Comparison of ENCODE assay signal across 9 mouse cellular contexts in the genomic region with DNA sequence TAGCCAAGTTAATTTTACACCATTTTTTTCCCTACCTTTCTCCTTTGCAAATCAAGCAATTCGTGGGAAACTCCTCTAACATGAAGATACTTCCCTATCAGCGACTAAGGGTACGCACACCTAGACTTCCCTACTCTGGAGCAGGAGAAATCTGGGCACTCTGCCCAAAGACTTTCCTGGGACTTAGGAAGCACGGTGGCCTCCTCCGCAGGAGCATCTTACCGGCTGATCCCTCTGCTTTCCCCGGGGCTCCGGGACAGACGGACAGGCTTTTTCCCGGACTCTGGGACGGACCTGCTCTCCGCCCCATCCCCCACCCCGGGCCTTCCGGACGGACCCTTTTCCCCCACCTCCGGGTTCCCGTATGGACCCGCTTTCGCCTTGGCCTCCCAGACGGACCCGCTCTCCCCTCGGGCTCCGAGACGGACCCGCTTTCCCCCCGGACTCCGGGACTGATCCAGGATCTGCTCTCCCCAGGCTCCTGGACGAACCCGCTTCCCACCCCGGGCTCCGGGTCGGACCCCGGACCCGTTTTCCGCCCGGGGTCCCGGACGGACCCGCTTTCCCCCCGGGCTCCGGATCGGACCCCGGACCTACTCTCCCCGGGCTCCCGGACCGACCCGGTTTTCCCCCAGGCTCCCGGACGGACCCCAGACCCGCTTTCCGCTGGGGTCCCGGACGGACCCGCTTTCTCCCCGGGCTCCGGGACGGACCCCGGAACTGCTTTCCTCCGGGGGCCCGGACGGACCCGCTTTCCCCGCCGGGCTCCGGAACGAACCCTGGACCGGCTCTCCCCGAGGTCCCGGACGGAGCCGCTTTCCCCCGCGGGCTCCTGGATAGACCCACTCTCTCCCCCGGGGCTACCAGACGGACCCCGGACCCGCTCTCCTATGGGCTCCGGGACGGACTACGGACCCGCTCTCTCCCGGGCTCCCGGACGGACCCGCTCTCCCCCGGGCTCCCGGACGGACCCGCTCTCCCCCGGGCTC. TPM values are rescaled to one million over a fixed set of nuclear protein-coding genes. Genes with fewer than 3 reads are reported as not detected.
DNase-seq lines count a peak whose midpoint lies in the region; ATAC-seq and TF ChIP-seq lines count a peak whose summit lies in the region.
"Had no signal": no experiment of that assay in that cellular context is flagged by ENCODE, and none has a peak within 500 bp of the region (broad histone marks: within the 10 kb centered on the region; RNA-seq: fewer than 3 reads in every experiment).

No protein-coding gene starts in this region.

- no peak overlapping the region for H3K9ac ChIP-seq in hindbrain, embryonic 12.5 days
- no peak overlapping the region for H3K9ac ChIP-seq in liver, adult 2 months (ENCODE audit: low read depth, low read length)

- ATAC-seq in hindbrain, embryonic 12.5 days (ENCODE audit: low FRiP score) = peak; percentile 52; the same call in 1 of the 2 replicates

- no peaks in the 10 kb centered on the region for H3K79me2 ChIP-seq in liver, adult 2 months (ENCODE audit: control insufficient read depth, insufficient read depth, low read length)

- 17% methylated on average over 88 of the region's 90 CpGs for WGBS in hindbrain, embryonic 12.5 days
- 5% methylated on average over 65 of the region's 90 CpGs for WGBS in liver, adult 2 months
- WGBS in small intestine, adult 2 months = 20% methylated on average over 79 of the region's 90 CpGs

- no peak overlapping the region for H3K27ac ChIP-seq in hindbrain, embryonic 12.5 days
- no peak overlapping the region for H3K27ac ChIP-seq in liver, adult 2 months (replicated peaks; ENCODE audit: insufficient read depth, low read depth, low read length)
- no peak overlapping the region for H3K27ac ChIP-seq in small intestine, adult 2 months (ENCODE audit: insufficient read depth, low read depth, low read length)

- no peak for TF ChIP-seq CTCF in liver, adult 2 months (IDR thresholded peaks at IDR 0.05; ENCODE audit: low read depth, low read length)
- no peak for TF ChIP-seq CTCF in small intestine, adult 2 months (IDR thresholded peaks at IDR 0.05; ENCODE audit: extremely low read depth, insufficient read length, insufficient replicate concordance, low read depth, low read length)

- H3K4me2 ChIP-seq in hindbrain, embryonic 12.5 days (replicated peaks) = peak overlapping the region; percentile 51

- TF ChIP-seq POLR2A in liver, adult 2 months (IDR thresholded peaks at IDR 0.05; ENCODE audit: extremely low read depth, insufficient read depth, low read length) = no peak
- no peak for TF ChIP-seq POLR2A in small intestine, adult 2 months (IDR thresholded peaks at IDR 0.05; ENCODE audit: low read depth, low read length)

- H3K4me1 ChIP-seq in hindbrain, embryonic 12.5 days = no peaks in the 10 kb centered on the region
- no peaks in the 10 kb centered on the region for H3K4me1 ChIP-seq in liver, adult 2 months (ENCODE audit: control insufficient read depth, insufficient read depth, low read length)
- no peaks in the 10 kb centered on the region; the same call in 1 of the 2 replicates for H3K4me1 ChIP-seq in small intestine, adult 2 months (ENCODE audit: control insufficient read depth, insufficient read depth, insufficient read length, low read length)

- no peaks in the 10 kb centered on the region for H3K36me3 ChIP-seq in hindbrain, embryonic 12.5 days
- H3K36me3 ChIP-seq in liver, adult 2 months (ENCODE audit: control insufficient read depth, insufficient read depth, low read length) = no peaks in the 10 kb centered on the region
- H3K36me3 ChIP-seq in small intestine, adult 2 months (ENCODE audit: control insufficient read depth, insufficient read depth, low read length) = no peaks in the 10 kb centered on the region

- peaks cover 39% of the 10 kb centered on the region for H3K27me3 ChIP-seq in hindbrain, embryonic 12.5 days
- 0 out of 2 replicates have a peak, but pooled peaks cover 9% of the 10 kb centered on the region for H3K27me3 ChIP-seq in liver, adult 2 months (ENCODE audit: control insufficient read depth, insufficient read depth, low read length)
- H3K27me3 ChIP-seq in small intestine, adult 2 months (ENCODE audit: control insufficient read depth, insufficient read depth, low read length) = peaks cover 19% of the 10 kb centered on the region

- no peaks in the 10 kb centered on the region for H3K9me3 ChIP-seq in hindbrain, embryonic 12.5 days (replicated peaks)

- H3K4me3 ChIP-seq in hindbrain, embryonic 12.5 days = peak overlapping the region; percentile 37
- peak overlapping the region; percentile 11; the same call in 1 of the 2 replicates for H3K4me3 ChIP-seq in liver, adult 2 months (ENCODE audit: insufficient read depth, low read depth, low read length)
- H3K4me3 ChIP-seq in small intestine, adult 2 months (ENCODE audit: low read depth, low read length) = peak overlapping the region; percentile 26; the same call in 1 of the 2 replicates

- DNase-seq in kidney, adult 18-20 months = peak; percentile 4
- DNase-seq in kidney, adult 11 months = no peak
- DNase-seq in embryo, embryonic 10 days (ENCODE audit: low spot score) = peak; percentile 4
- DNase-seq in liver, adult 2 months (ENCODE audit: extremely low read depth, low read depth, low spot score) = no peak
- DNase-seq in layer of hippocampus, postnatal 25 days (ENCODE audit: extremely low spot score in 1 of 2, low spot score in 1 of 2) = no peak
- DNase-seq in Muller cell, postnatal 12 days (ENCODE audit: inconsistent ontology term) = no peak

RNA-seq across cellular contexts. Expression of gene Nup62cl, which starts 1.3 kb away (rescaled TPM):
- polyA plus RNA-seq in hindbrain, embryonic 12.5 days (2016; fragmentation: Nextera tagmentation; extraction: Ambion mirVana) = 1.7 and 1.9 TPM in 2 replicates
- total RNA-seq in liver, adult 2 months (2014; rRNA removed) = 1.4 and 7.4 TPM in 2 replicates
- 0.30 and 3.4 TPM in 2 replicates for polyA plus RNA-seq in liver, adult 2 months (2012; rRNA removed)
- 3.0 TPM in 1 of 2 replicates, not detected in the other for polyA plus RNA-seq in small intestine, adult 2 months (2012; rRNA removed)
- total RNA-seq in layer of hippocampus, postnatal 25 days (2021) = under 1 TPM; 0.19 to 0.39 TPM

RNA-seq across cellular contexts. Expression of gene Pih1h3b, which starts 1.5 kb away (rescaled TPM):
- not detected in 2 replicates for polyA plus RNA-seq in hindbrain, embryonic 12.5 days (2016; fragmentation: Nextera tagmentation; extraction: Ambion mirVana)
- not detected in 2 replicates for total RNA-seq in liver, adult 2 months (2014; rRNA removed)
- not detected in 2 replicates for polyA plus RNA-seq in liver, adult 2 months (2012; rRNA removed)
- not detected in 2 replicates for polyA plus RNA-seq in small intestine, adult 2 months (2012; rRNA removed)
- not detected for total RNA-seq in layer of hippocampus, postnatal 25 days (2021)
- total RNA-seq: left cerebral cortex, postnatal 10 days had no signal

Comparison
In these comparisons a context has a peak if more than half of its experiments do, and no peak if none do; other contexts are left out.
1. DNase-seq: peak in kidney, adult 18-20 months (single experiment) and embryo, embryonic 10 days (single experiment); none in kidney, adult 11 months (single experiment), liver, adult 2 months (single experiment), layer of hippocampus, postnatal 25 days (0 of 2) and Muller cell, postnatal 12 days (single experiment).
2. Peak in every context shown above with its lines, with median percentiles within 50 percentile points of each other: H3K4me3 ChIP-seq.